Mouse (Mus musculus) thymus, adult 2 months (tissue): ENCODE measurements around the gene Snx32. TPM values are rescaled to one million over a fixed set of nuclear protein-coding genes. Genes with fewer than 3 reads are reported as not detected.

Experiments used
- DNase-seq: peaks from one replicate; pipeline ENCODE4 v3.0.0; 2021
- H3K27ac ChIP-seq: fragments of 200-500 bp; 2 replicates; pipeline ENCODE4 v1.5.1; 2012; ENCODE audit warnings: low read length, control low read depth; ENCODE audit not compliant: control insufficient read depth, insufficient read depth
- H3K27me3 ChIP-seq: fragments of 200-500 bp; 2 replicates; pipeline ENCODE4 v1.6.1; 2012; ENCODE audit warnings: mild to moderate bottlenecking, low read length, moderate library complexity, mixed read lengths; ENCODE audit not compliant: control insufficient read depth, insufficient read depth
- H3K36me3 ChIP-seq: fragments of 200-500 bp; 2 replicates; pipeline ENCODE4 v1.6.1; 2012; ENCODE audit warnings: mild to moderate bottlenecking, low read length, moderate library complexity; ENCODE audit not compliant: control insufficient read depth, insufficient read depth
- H3K4me1 ChIP-seq: fragments of 200-500 bp; replicated peaks from 2 replicates; pipeline ENCODE4 v1.6.1; 2012; ENCODE audit warnings: low read length; ENCODE audit not compliant: control insufficient read depth, insufficient read depth
- H3K4me3 ChIP-seq: fragments of 200-500 bp; 2 replicates; pipeline ENCODE4 v1.5.1; 2012; ENCODE audit warnings: mild to moderate bottlenecking, low read length, control low read depth, moderate library complexity; ENCODE audit not compliant: control insufficient read depth, insufficient read depth
- CTCF ChIP-seq: fragments of 200-500 bp; IDR thresholded peaks from 2 replicates; pipeline ENCODE4 v1.5.1; 2012; ENCODE audit warnings: mild to moderate bottlenecking, control low read depth, low read length, moderate library complexity, borderline replicate concordance; ENCODE audit not compliant: control insufficient read depth, poor library complexity, insufficient read depth; ENCODE audit errors: extremely low read depth
- POLR2A ChIP-seq: fragments of 200-500 bp; IDR thresholded peaks from 2 replicates; pipeline ENCODE4 v1.6.1; 2012; ENCODE audit warnings: mild to moderate bottlenecking, low read length, control low read depth, moderate library complexity; ENCODE audit not compliant: control insufficient read depth, poor library complexity, insufficient read depth; ENCODE audit errors: extremely low read depth
- WGBS: fragments of 180-500 bp; shearing (Covaris S2); methylation state at CpG from one replicate; pipeline ENCODE4 v1.1.7; 2018; 5-methylcytosine and 5-hydroxymethylcytosine counted together
- polyA plus RNA-seq: library from polyadenylated mRNA; depleted of rRNA; stranded (reverse); fragments of >200 nt; gene quantifications from 2 replicates; pipeline ENCODE4 v1.2.3, GENCODE M21; 2012; rRNA removed

The Snx32 gene
- polyA plus RNA-seq, 1 experiment: 22.6 TPM

DNA sequence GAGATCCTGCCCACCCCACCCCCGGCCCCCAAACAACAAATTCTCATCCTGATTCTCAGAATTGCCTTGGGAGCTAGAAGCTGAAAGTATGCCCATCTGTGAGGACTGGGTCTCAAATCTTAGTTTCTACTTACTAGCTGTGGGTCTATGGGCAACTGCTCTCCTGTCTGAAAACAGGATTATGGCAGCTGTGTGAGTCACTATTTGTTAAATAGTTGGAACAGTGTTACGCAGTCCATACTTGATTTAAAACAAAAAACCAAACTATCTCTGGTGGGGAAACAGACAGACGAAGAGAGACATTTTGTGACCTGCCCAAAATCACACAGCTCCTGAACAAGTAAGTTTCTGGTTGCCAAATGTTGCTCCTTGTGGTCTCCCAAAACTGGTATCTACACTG, 60.7 kb downstream of the Snx32 start:
- no peak overlapping the region for H3K27ac ChIP-seq
- WGBS: 91% methylated on average over 3 of the region's 3 CpGs
- DNase-seq: no peak
- H3K27me3 ChIP-seq: peaks cover 14% of the 10 kb centered on the region
- no peak for TF ChIP-seq CTCF
- TF ChIP-seq POLR2A: no peak
- H3K4me1 ChIP-seq: peaks cover 20% of the 10 kb centered on the region
- H3K36me3 ChIP-seq: no peaks in the 10 kb centered on the region
- H3K4me3 ChIP-seq: no peak overlapping the region

- DNase-seq: no peak
Measured at GRCm38 (mm10) chr19:5448354-5449150, 61.8 kb downstream of the Snx32 start.

DNA sequence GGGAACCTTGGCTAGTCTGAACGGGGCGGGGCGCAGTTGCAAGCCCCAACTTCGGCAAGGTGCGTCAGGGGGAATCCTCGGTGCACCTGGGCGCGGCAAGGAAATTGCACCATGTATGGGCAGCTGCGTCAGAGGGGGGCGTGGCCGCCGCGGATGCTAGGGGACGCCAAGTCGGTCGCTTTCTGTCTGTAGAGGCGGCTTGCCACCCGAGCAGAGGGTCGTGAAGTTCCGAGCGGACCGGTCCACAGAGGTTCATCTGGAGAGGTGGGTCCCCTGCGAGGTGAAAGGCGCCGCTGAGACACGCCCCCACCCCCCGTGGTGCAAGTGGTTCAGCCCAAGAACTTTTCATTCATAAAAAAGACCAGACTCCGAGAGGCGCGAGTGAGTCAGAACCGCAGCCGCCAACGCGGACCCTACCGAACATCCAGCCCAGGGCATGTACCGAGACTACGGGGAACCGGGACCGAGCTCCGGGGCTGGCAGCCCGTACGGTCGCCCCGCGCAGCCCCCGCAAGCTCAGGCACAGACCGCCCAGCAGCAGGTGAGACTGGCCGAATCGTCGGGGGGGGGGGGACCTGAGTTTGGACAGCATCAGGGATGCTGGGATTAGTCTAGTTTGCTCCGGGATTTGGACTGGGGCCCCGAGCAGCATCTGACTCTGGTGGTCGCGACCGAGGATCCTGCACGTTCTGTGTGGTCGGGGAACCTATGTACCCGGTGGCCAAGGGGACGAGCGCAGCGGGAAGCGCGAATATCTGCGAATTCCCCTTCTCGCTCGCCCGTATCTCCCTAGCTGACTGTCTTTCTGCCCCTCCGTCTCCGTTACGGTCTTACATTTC, 62.6 kb downstream of the Snx32 start, which contains the start of gene Fosl1:
Gene Fosl1 (plus strand): TSS at position 33 of the 839 bp plus-strand sequence.
- no peak for TF ChIP-seq CTCF
- no peak for TF ChIP-seq POLR2A
- peaks cover 20% of the 10 kb centered on the region for H3K4me1 ChIP-seq
- H3K27ac ChIP-seq: no peak within 1 kb of the TSS
- WGBS: under 1% methylated on average over 70 of the region's 70 CpGs
- DNase-seq: peak; percentile 85
- H3K27me3 ChIP-seq: peaks cover 14% of the 10 kb centered on the region
- no peaks in the 10 kb centered on the region for H3K36me3 ChIP-seq
- H3K4me3 ChIP-seq: peak within 1 kb of the TSS; percentile 42

More at GRCm38 (mm10) chr19:5448354-5449150, 61.8 kb downstream of the Snx32 start:
- peaks cover 14% of the 10 kb centered on the region for H3K27me3 ChIP-seq
- peak overlapping the region; percentile 42; the same call in 1 of the 2 replicates for H3K4me3 ChIP-seq
- 3% methylated on average over 36 of the region's 36 CpGs for WGBS
- no peaks in the 10 kb centered on the region for H3K36me3 ChIP-seq
- no peak overlapping the region for H3K27ac ChIP-seq
- H3K4me1 ChIP-seq: peaks cover 20% of the 10 kb centered on the region
- no peak; the same call in 1 of the 2 replicates for TF ChIP-seq POLR2A
- TF ChIP-seq CTCF: no peak

DNA sequence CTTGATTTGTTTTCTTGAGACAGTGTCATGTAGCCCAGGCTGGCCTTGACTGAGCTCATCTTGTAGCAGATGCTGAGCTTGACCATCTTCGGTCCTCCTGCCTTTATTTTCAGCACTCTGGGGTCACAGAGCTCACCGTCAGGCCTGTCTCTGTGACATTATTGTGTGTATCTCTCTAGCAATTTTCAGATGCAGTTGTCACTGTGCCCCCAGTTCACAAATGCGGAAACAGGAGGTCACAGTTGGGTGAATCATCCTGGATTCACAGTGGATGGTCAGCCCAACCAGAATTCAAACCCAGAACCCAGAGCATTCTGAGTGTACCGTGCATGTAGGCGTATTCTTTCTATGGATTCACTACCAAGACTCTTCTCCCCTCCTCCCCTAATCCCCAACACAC, 64.6 kb downstream of the Snx32 start:
- TF ChIP-seq POLR2A (no peak), CTCF (no peak)
- peaks cover 20% of the 10 kb centered on the region for H3K4me1 ChIP-seq
- WGBS: 96% methylated on average over 5 of the region's 5 CpGs
- H3K4me3 ChIP-seq: no peak overlapping the region
- H3K27ac ChIP-seq: no peak overlapping the region
- H3K27me3 ChIP-seq: peaks cover 14% of the 10 kb centered on the region
- no peaks in the 10 kb centered on the region for H3K36me3 ChIP-seq
- DNase-seq: no peak

DNA sequence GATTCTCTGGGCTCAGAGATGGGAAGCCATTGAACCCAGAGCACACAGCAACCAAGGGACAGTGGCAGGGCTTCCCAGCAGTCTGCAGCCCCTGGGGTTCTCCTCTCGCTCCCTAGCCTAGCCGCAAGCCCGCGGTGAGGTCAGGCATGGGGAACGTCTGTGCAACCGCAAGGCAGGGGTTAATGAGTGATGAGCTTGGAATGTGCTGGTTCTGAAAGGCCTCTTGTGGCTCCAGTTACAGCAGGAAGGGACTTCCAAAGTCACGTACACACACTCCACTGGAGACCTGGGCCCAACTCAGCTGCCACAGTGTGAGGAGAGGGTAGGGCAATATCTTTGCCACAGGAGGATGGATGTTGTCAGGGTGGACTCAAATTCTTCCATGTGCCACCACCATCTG, 65.4 kb downstream of the Snx32 start:
- peaks cover 14% of the 10 kb centered on the region for H3K27me3 ChIP-seq
- no peak overlapping the region for H3K27ac ChIP-seq
- TF ChIP-seq CTCF (no peak), POLR2A (no peak)
- no peak for DNase-seq
- no peaks in the 10 kb centered on the region for H3K36me3 ChIP-seq
- peaks cover 20% of the 10 kb centered on the region for H3K4me1 ChIP-seq
- no peak overlapping the region for H3K4me3 ChIP-seq
- 71% methylated on average over 7 of the region's 7 CpGs for WGBS

- Histone ChIP-seq H3K36me3 (no peaks in the 10 kb centered on the region), H3K4me3 (no peak overlapping the region), H3K27me3 (peaks cover 14% of the 10 kb centered on the region), H3K4me1 (peaks cover 20% of the 10 kb centered on the region), H3K27ac (no peak overlapping the region)
- no peak for DNase-seq
- TF ChIP-seq CTCF (no peak), POLR2A (no peak)
- WGBS: 74% methylated on average over 9 of the region's 9 CpGs
Measured at GRCm38 (mm10) chr19:5444371-5444908, 65.9 kb downstream of the Snx32 start.

Other genes with a start within 250 kb of the Snx32 start
- 58.9 and 64.9 TPM in 2 replicates for gene Pacs1, start 237.4 kb downstream of the Snx32 start, polyA plus RNA-seq
- gene Sf3b2, start 215.1 kb downstream of the Snx32 start, polyA plus RNA-seq: 213 and 250 TPM in 2 replicates
- gene Gal3st3, start 212.2 kb downstream of the Snx32 start, polyA plus RNA-seq: 4.8 and 6.3 TPM in 2 replicates
- not detected in 2 replicates for gene Catsper1, start 174.8 kb downstream of the Snx32 start, polyA plus RNA-seq
- 60.2 and 101 TPM in 2 replicates for gene Cst6, start 161.0 kb downstream of the Snx32 start, polyA plus RNA-seq
- 50.0 and 51.3 TPM in 2 replicates for gene Eif1ad, start 143.8 kb downstream of the Snx32 start, polyA plus RNA-seq
- 294 and 314 TPM in 2 replicates for gene Banf1, start 143.4 kb downstream of the Snx32 start, polyA plus RNA-seq
- 41.6 and 48.9 TPM in 2 replicates for gene Sart1, start 121.8 kb downstream of the Snx32 start, polyA plus RNA-seq
- gene Tsga10ip, start 108.0 kb downstream of the Snx32 start, polyA plus RNA-seq: 0.14 and 0.59 TPM in 2 replicates
- 112 and 133 TPM in 2 replicates for gene Drap1, start 85.6 kb downstream of the Snx32 start, polyA plus RNA-seq
- gene AI837181, start 85.4 kb downstream of the Snx32 start, polyA plus RNA-seq: 145 and 149 TPM in 2 replicates
- 0.16 TPM in 1 of 2 replicates, not detected in the other for gene Fosl1, start 63.0 kb downstream of the Snx32 start, polyA plus RNA-seq
- gene Ccdc85b, start 52.6 kb downstream of the Snx32 start, polyA plus RNA-seq: 8.1 and 8.2 TPM in 2 replicates
- gene Fibp, start 49.9 kb downstream of the Snx32 start, polyA plus RNA-seq: 142 and 157 TPM in 2 replicates
- 49.1 and 54.3 TPM in 2 replicates for gene Ctsw, start 42.0 kb downstream of the Snx32 start, polyA plus RNA-seq
- 17.3 and 21.6 TPM in 2 replicates for gene Efemp2, start 36.6 kb downstream of the Snx32 start, polyA plus RNA-seq
- gene Mus81, start 22.1 kb downstream of the Snx32 start, polyA plus RNA-seq: 127 and 149 TPM in 2 replicates
- 1,557 and 1,580 TPM in 2 replicates for gene Cfl1, start 20.1 kb downstream of the Snx32 start, polyA plus RNA-seq
- gene 1700020D05Rik, start 6.8 kb downstream of the Snx32 start, polyA plus RNA-seq: 3.3 and 3.5 TPM in 2 replicates
- gene Ovol1, start 50.1 kb upstream of the Snx32 start, polyA plus RNA-seq: 1.4 and 1.9 TPM in 2 replicates
- 35.0 and 38.9 TPM in 2 replicates for gene Ap5b1, start 57.5 kb upstream of the Snx32 start, polyA plus RNA-seq
- 87.0 and 96.5 TPM in 2 replicates for gene Rnaseh2c, start 91.3 kb upstream of the Snx32 start, polyA plus RNA-seq
- 90.0 and 106 TPM in 2 replicates for gene Kat5, start 99.7 kb upstream of the Snx32 start, polyA plus RNA-seq
- gene Rela, start 126.9 kb upstream of the Snx32 start, polyA plus RNA-seq: 112 and 142 TPM in 2 replicates
- gene Sipa1, start 153.2 kb upstream of the Snx32 start, polyA plus RNA-seq: 267 and 301 TPM in 2 replicates
- gene Map3k11, start 178.2 kb upstream of the Snx32 start, polyA plus RNA-seq: 141 and 144 TPM in 2 replicates
- gene Pcnx3, start 178.4 kb upstream of the Snx32 start, polyA plus RNA-seq: 421 and 455 TPM in 2 replicates
- 0.97 and 1.0 TPM in 2 replicates for gene Kcnk7, start 193.8 kb upstream of the Snx32 start, polyA plus RNA-seq
- 55.6 and 61.8 TPM in 2 replicates for gene Ehbp1l1, start 215.8 kb upstream of the Snx32 start, polyA plus RNA-seq
- 300 and 312 TPM in 2 replicates for gene Fam89b, start 219.1 kb upstream of the Snx32 start, polyA plus RNA-seq
- gene Ltbp3, start 230.4 kb upstream of the Snx32 start, polyA plus RNA-seq: 29.5 and 37.7 TPM in 2 replicates